Mouse (Mus musculus): ENCODE measurements around the gene Tmem135. TPM values are rescaled to one million over a fixed set of nuclear protein-coding genes. Genes with fewer than 3 reads are reported as not detected.

The Tmem135 gene
- polyA plus RNA-seq, 1 experiment from 2014 or later: 21.0 TPM

GRCm38 (mm10) chr7:89337711-89338349, 66.2 kb downstream of the Tmem135 start:
- Histone ChIP-seq H3K36me3 (ENCODE audit: control insufficient read depth, insufficient read depth, low read length) (no peaks in the 10 kb centered on the region), H3K27ac (replicated peaks) (peak overlapping the region; percentile 79), H3K4me3 (ENCODE audit: low read depth, low read length) (peak overlapping the region; percentile 93), H3K4me1 (replicated peaks; ENCODE audit: control insufficient read depth, insufficient read depth) (no peaks in the 10 kb centered on the region), H3K27me3 (ENCODE audit: control insufficient read depth, insufficient read depth, low read length) (no peaks in the 10 kb centered on the region), H3K9ac (ENCODE audit: low read length) (peak overlapping the region; percentile 89), H3K4me2 (replicated peaks; ENCODE audit: low read depth) (peak overlapping the region; percentile 89), H3K9me3 (ENCODE audit: control insufficient read depth, low read length) (no peaks in the 10 kb centered on the region)
- DNase-seq (ENCODE audit: low spot score) (no peak), ATAC-seq (ENCODE audit: low FRiP score, low TSS enrichment) (no peak)
- no peak for TF ChIP-seq EP300 (optimal IDR thresholded peaks at IDR 0.05)
- no peak for TF ChIP-seq CTCF (IDR thresholded peaks at IDR 0.05; ENCODE audit: low read depth)
- WGBS: 22% methylated on average over 10 of the region's 10 CpGs

- H3K4me3 ChIP-seq (ENCODE audit: low read depth, low read length): no peak overlapping the region
Observed at GRCm38 (mm10) chr7:89336434-89336833, 67.6 kb downstream of the Tmem135 start.

GRCm38 (mm10) chr7:89335316-89335715, 68.7 kb downstream of the Tmem135 start:
- H3K27ac ChIP-seq (replicated peaks): no peak overlapping the region
- H3K9ac ChIP-seq (ENCODE audit: low read length): no peak overlapping the region
- DNase-seq (ENCODE audit: low spot score) (no peak), ATAC-seq (ENCODE audit: low FRiP score, low TSS enrichment) (no peak)
- TF ChIP-seq CTCF (IDR thresholded peaks at IDR 0.05; ENCODE audit: low read depth) (no peak), EP300 (optimal IDR thresholded peaks at IDR 0.05) (no peak)
- no peaks in the 10 kb centered on the region for H3K4me1 ChIP-seq (replicated peaks; ENCODE audit: control insufficient read depth, insufficient read depth)
- no peaks in the 10 kb centered on the region for H3K27me3 ChIP-seq (ENCODE audit: control insufficient read depth, insufficient read depth, low read length)
- H3K4me3 ChIP-seq (ENCODE audit: low read depth, low read length): no peak overlapping the region
- H3K9me3 ChIP-seq (ENCODE audit: control insufficient read depth, low read length): no peaks in the 10 kb centered on the region
- H3K4me2 ChIP-seq (replicated peaks; ENCODE audit: low read depth): no peak overlapping the region
- no peaks in the 10 kb centered on the region for H3K36me3 ChIP-seq (ENCODE audit: control insufficient read depth, insufficient read depth, low read length)

More at GRCm38 (mm10) chr7:89336434-89336833, 67.6 kb downstream of the Tmem135 start:
- Histone ChIP-seq H3K36me3 (ENCODE audit: control insufficient read depth, insufficient read depth, low read length) (no peaks in the 10 kb centered on the region), H3K9me3 (ENCODE audit: control insufficient read depth, low read length) (no peaks in the 10 kb centered on the region), H3K27me3 (ENCODE audit: control insufficient read depth, insufficient read depth, low read length) (no peaks in the 10 kb centered on the region), H3K4me2 (replicated peaks; ENCODE audit: low read depth) (peak overlapping the region; percentile 89; the same call in 1 of the 2 replicates), H3K9ac (ENCODE audit: low read length) (no peak overlapping the region), H3K4me1 (replicated peaks; ENCODE audit: control insufficient read depth, insufficient read depth) (no peaks in the 10 kb centered on the region), H3K27ac (replicated peaks) (no peak overlapping the region)
- no peak for TF ChIP-seq EP300 (optimal IDR thresholded peaks at IDR 0.05)
- no peak for TF ChIP-seq CTCF (IDR thresholded peaks at IDR 0.05; ENCODE audit: low read depth)
- DNase-seq (ENCODE audit: low spot score) (no peak), ATAC-seq (ENCODE audit: low FRiP score, low TSS enrichment) (no peak)
- 76% methylated on average over 1 of the region's 1 CpGs for WGBS

GRCm38 (mm10) chr7:89329896-89330295, 74.1 kb downstream of the Tmem135 start:
- ATAC-seq (ENCODE audit: low FRiP score, low TSS enrichment) (no peak), DNase-seq (ENCODE audit: low spot score) (no peak)
- Histone ChIP-seq H3K4me2 (replicated peaks; ENCODE audit: low read depth) (no peak overlapping the region), H3K4me3 (ENCODE audit: low read depth, low read length) (no peak overlapping the region), H3K9ac (ENCODE audit: low read length) (no peak overlapping the region), H3K27ac (replicated peaks) (no peak overlapping the region), H3K4me1 (replicated peaks; ENCODE audit: control insufficient read depth, insufficient read depth) (no peaks in the 10 kb centered on the region), H3K36me3 (ENCODE audit: control insufficient read depth, insufficient read depth, low read length) (no peaks in the 10 kb centered on the region), H3K9me3 (ENCODE audit: control insufficient read depth, low read length) (no peaks in the 10 kb centered on the region), H3K27me3 (ENCODE audit: control insufficient read depth, insufficient read depth, low read length) (no peaks in the 10 kb centered on the region)
- WGBS: 79% methylated on average over 1 of the region's 1 CpGs
- TF ChIP-seq EP300 (optimal IDR thresholded peaks at IDR 0.05): no peak
- no peak for TF ChIP-seq CTCF (IDR thresholded peaks at IDR 0.05; ENCODE audit: low read depth)

- H3K27ac ChIP-seq (replicated peaks): no peak overlapping the region
- 59% methylated on average over 5 of the region's 5 CpGs for WGBS
- no peak; the same call in 1 of the 2 replicates for ATAC-seq (ENCODE audit: low FRiP score, low TSS enrichment)
- no peak overlapping the region for H3K4me2 ChIP-seq (replicated peaks; ENCODE audit: low read depth)
- no peak for TF ChIP-seq CTCF (IDR thresholded peaks at IDR 0.05; ENCODE audit: low read depth)
- no peak for TF ChIP-seq EP300 (optimal IDR thresholded peaks at IDR 0.05)
- no peak overlapping the region for H3K9ac ChIP-seq (ENCODE audit: low read length)
- no peak for DNase-seq (ENCODE audit: low spot score)
- H3K4me3 ChIP-seq (ENCODE audit: low read depth, low read length): no peak overlapping the region
- H3K27me3 ChIP-seq (ENCODE audit: control insufficient read depth, insufficient read depth, low read length): no peaks in the 10 kb centered on the region
- H3K4me1 ChIP-seq (replicated peaks; ENCODE audit: control insufficient read depth, insufficient read depth): no peaks in the 10 kb centered on the region
- no peaks in the 10 kb centered on the region for H3K9me3 ChIP-seq (ENCODE audit: control insufficient read depth, low read length)
- no peaks in the 10 kb centered on the region for H3K36me3 ChIP-seq (ENCODE audit: control insufficient read depth, insufficient read depth, low read length)
Observed at GRCm38 (mm10) chr7:89327731-89328130, 76.3 kb downstream of the Tmem135 start.

- ATAC-seq (ENCODE audit: low FRiP score, low TSS enrichment): no peak
- 50% methylated on average over 4 of the region's 4 CpGs for WGBS
Observed at GRCm38 (mm10) chr7:89326761-89327160, 77.3 kb downstream of the Tmem135 start.

More at GRCm38 (mm10) chr7:89326761-89327160, 77.3 kb downstream of the Tmem135 start:
- no peaks in the 10 kb centered on the region for H3K9me3 ChIP-seq (ENCODE audit: control insufficient read depth, low read length)
- no peak for TF ChIP-seq EP300 (optimal IDR thresholded peaks at IDR 0.05)
- TF ChIP-seq CTCF (IDR thresholded peaks at IDR 0.05; ENCODE audit: low read depth): no peak
- no peak overlapping the region for H3K4me2 ChIP-seq (replicated peaks; ENCODE audit: low read depth)
- H3K36me3 ChIP-seq (ENCODE audit: control insufficient read depth, insufficient read depth, low read length): no peaks in the 10 kb centered on the region
- H3K9ac ChIP-seq (ENCODE audit: low read length): no peak overlapping the region
- no peak overlapping the region for H3K4me3 ChIP-seq (ENCODE audit: low read depth, low read length)
- H3K4me1 ChIP-seq (replicated peaks; ENCODE audit: control insufficient read depth, insufficient read depth): no peaks in the 10 kb centered on the region
- H3K27me3 ChIP-seq (ENCODE audit: control insufficient read depth, insufficient read depth, low read length): no peaks in the 10 kb centered on the region
- no peak for DNase-seq (ENCODE audit: low spot score)
- no peak overlapping the region for H3K27ac ChIP-seq (replicated peaks)

Data from stomach, postnatal 0 days (tissue).